Mouse (Mus musculus): ENCODE results near the gene Cyp4a30b. TPM values are rescaled to one million over a fixed set of nuclear protein-coding genes. Genes with fewer than 3 reads are reported as not detected.

The Cyp4a30b gene
- polyA plus RNA-seq, 1 experiment from 2014 or later: not detected

Other genes starting within 250 kb of the Cyp4a30b start
- gene Cyp4a29, start 210.5 kb upstream of the Cyp4a30b start, polyA plus RNA-seq (2016; fragmentation: Nextera tagmentation; extraction: Ambion mirVana): not detected in 2 replicates
- not detected in 2 replicates for gene Cyp4a12a, start 153.6 kb upstream of the Cyp4a30b start, polyA plus RNA-seq (2016; fragmentation: Nextera tagmentation; extraction: Ambion mirVana)
- gene Cyp4a12b, start 41.0 kb upstream of the Cyp4a30b start, polyA plus RNA-seq (2016; fragmentation: Nextera tagmentation; extraction: Ambion mirVana): not detected in 2 replicates
- not detected in 2 replicates for gene Cyp4a14, start 43.5 kb downstream of the Cyp4a30b start, polyA plus RNA-seq (2016; fragmentation: Nextera tagmentation; extraction: Ambion mirVana)
- not detected in 2 replicates for gene Cyp4a10, start 65.7 kb downstream of the Cyp4a30b start, polyA plus RNA-seq (2016; fragmentation: Nextera tagmentation; extraction: Ambion mirVana)
- gene Cyp4a31, start 111.0 kb downstream of the Cyp4a30b start, polyA plus RNA-seq (2016; fragmentation: Nextera tagmentation; extraction: Ambion mirVana): not detected in 2 replicates
- not detected in 2 replicates for gene Cyp4a32, start 148.4 kb downstream of the Cyp4a30b start, polyA plus RNA-seq (2016; fragmentation: Nextera tagmentation; extraction: Ambion mirVana)
- gene Cyp4b1, start 195.1 kb downstream of the Cyp4a30b start, polyA plus RNA-seq (2016; fragmentation: Nextera tagmentation; extraction: Ambion mirVana): not detected in 2 replicates

Data from limb, embryonic 10.5 days (tissue).